Mouse (Mus musculus) C2C12 (cell line): ENCODE results near the gene Ramp1.
A peak's percentile ranks its signal among the peaks of the same experiment; 100 is the strongest.

Experiments used
- CEBPB ChIP-seq: IDR thresholded peaks from one replicate; pipeline ENCODE4 v1.6.1; 2011; ENCODE audit warnings: low read depth, mild to moderate bottlenecking, control low read depth, moderate library complexity
- CTCF ChIP-seq: IDR thresholded peaks from one replicate; pipeline ENCODE4 v1.5.1; 2011; ENCODE audit not compliant: control insufficient read depth, insufficient read depth, insufficient read length
- MYOD1 ChIP-seq: IDR thresholded peaks from one replicate; pipeline ENCODE4 v1.6.1; 2011; ENCODE audit warnings: low read depth; ENCODE audit not compliant: control insufficient read depth, insufficient read length
- MYOG ChIP-seq: IDR thresholded peaks from one replicate; pipeline ENCODE4 v1.6.1; 2011; ENCODE audit not compliant: control insufficient read depth, insufficient read length; ENCODE audit errors: extremely low read depth
- USF1 ChIP-seq: IDR thresholded peaks from one replicate; pipeline ENCODE4 v1.6.1; 2011; ENCODE audit warnings: low read depth, mild to moderate bottlenecking, control low read depth, moderate library complexity

- TF ChIP-seq CTCF (peak; percentile 73), CEBPB (no peak), MYOD1 (no peak), MYOG (no peak), USF1 (no peak)
These were observed 31.5 kb downstream of the Ramp1 start for GRCm38 (mm10) chr1:91211099-91211498.
